Mouse (Mus musculus) cerebellum, adult 2 months (tissue): ENCODE results near the gene Man2a1.

Experiments used
- CTCF ChIP-seq: fragments of 200-500 bp; IDR thresholded peaks from 2 replicates; pipeline ENCODE4 v1.5.1; 2011; ENCODE audit warnings: low read depth, mild to moderate bottlenecking, control low read depth, low read length, moderate library complexity, borderline replicate concordance; ENCODE audit not compliant: insufficient read depth
- POLR2A ChIP-seq: fragments of 200-500 bp; IDR thresholded peaks from 2 replicates; pipeline ENCODE4 v1.6.1; 2011; ENCODE audit warnings: low read length, control low read depth, borderline replicate concordance; ENCODE audit not compliant: insufficient read depth

- TF ChIP-seq CTCF (no peak), POLR2A (no peak)
Observed at GRCm38 (mm10) chr17:64573981-64574380, 26.6 kb upstream of the Man2a1 start.
